Mouse (Mus musculus) ES-E14 (cell line): Measurements from ENCODE around the gene Mapk8ip2.

Source experiments
- HCFC1 ChIP-seq: IDR thresholded peaks from 2 replicates; pipeline ENCODE4 v1.6.1; 2012; ENCODE audit warnings: low read length, inconsistent platforms, borderline replicate concordance; ENCODE audit not compliant: insufficient read depth
- ZNF384 ChIP-seq: IDR thresholded peaks from 2 replicates; pipeline ENCODE4 v1.6.1; 2012; ENCODE audit warnings: low read depth, low read length, inconsistent platforms

GRCm38 (mm10) chr15:89480584-89480983, 26.9 kb downstream of the Mapk8ip2 start:
- TF ChIP-seq HCFC1 (no peak), ZNF384 (no peak)
